Mouse (Mus musculus): ENCODE results near the gene Prmt3. TPM values are rescaled to one million over a fixed set of nuclear protein-coding genes. Genes with fewer than 3 reads are reported as not detected.

Prmt3 gene
- polyA plus RNA-seq, 1 experiment from 2014 or later, result 53.8 TPM

- Histone ChIP-seq H3K36me3 (peaks cover 30% of the 10 kb centered on the region), H3K27ac (ENCODE audit: poor library complexity, severe bottlenecking) (0 out of 2 replicates have a peak overlapping the region, but pooled peaks have one; percentile 8), H3K4me1 (replicated peaks) (peaks cover 9% of the 10 kb centered on the region), H3K4me2 (no peak overlapping the region), H3K9ac (no peak overlapping the region), H3K4me3 (no peak overlapping the region), H3K27me3 (replicated peaks) (no peaks in the 10 kb centered on the region), H3K9me3 (replicated peaks) (no peaks in the 10 kb centered on the region)
- no peak for ATAC-seq (ENCODE audit: insufficient number of reproducible peaks, low FRiP score)
- 38% methylated on average over 2 of the region's 2 CpGs for WGBS
Measured at GRCm38 (mm10) chr7:49822028-49822427, 43.9 kb downstream of the Prmt3 start.

- WGBS, result 90% methylated on average over 4 of the region's 4 CpGs
- peaks cover 35% of the 10 kb centered on the region for H3K36me3 ChIP-seq
- H3K4me1 ChIP-seq (replicated peaks), result peaks cover 9% of the 10 kb centered on the region
- no peak overlapping the region for H3K4me3 ChIP-seq
- H3K4me2 ChIP-seq, result no peak overlapping the region
- no peak overlapping the region for H3K9ac ChIP-seq
- H3K9me3 ChIP-seq (replicated peaks), result no peaks in the 10 kb centered on the region
- H3K27me3 ChIP-seq (replicated peaks), result no peaks in the 10 kb centered on the region
- no peak overlapping the region for H3K27ac ChIP-seq (ENCODE audit: poor library complexity, severe bottlenecking)
- no peak for ATAC-seq (ENCODE audit: insufficient number of reproducible peaks, low FRiP score)
Measured at GRCm38 (mm10) chr7:49823595-49823994, 45.4 kb downstream of the Prmt3 start.

GRCm38 (mm10) chr7:49824043-49824442, 45.9 kb downstream of the Prmt3 start:
- ATAC-seq (ENCODE audit: insufficient number of reproducible peaks, low FRiP score), result no peak
- Histone ChIP-seq H3K27me3 (replicated peaks) (no peaks in the 10 kb centered on the region), H3K36me3 (peaks cover 35% of the 10 kb centered on the region), H3K9me3 (replicated peaks) (no peaks in the 10 kb centered on the region), H3K27ac (ENCODE audit: poor library complexity, severe bottlenecking) (no peak overlapping the region), H3K4me1 (replicated peaks) (peaks cover 9% of the 10 kb centered on the region), H3K4me2 (no peak overlapping the region), H3K9ac (no peak overlapping the region), H3K4me3 (no peak overlapping the region)
- 90% methylated on average over 6 of the region's 6 CpGs for WGBS

GRCm38 (mm10) chr7:49824581-49824980, 46.4 kb downstream of the Prmt3 start:
- no peak for ATAC-seq (ENCODE audit: insufficient number of reproducible peaks, low FRiP score)
- 81% methylated on average over 2 of the region's 2 CpGs for WGBS
- no peaks in the 10 kb centered on the region for H3K9me3 ChIP-seq (replicated peaks)

GRCm38 (mm10) chr7:49825492-49825891, 47.3 kb downstream of the Prmt3 start:
- H3K27ac ChIP-seq (ENCODE audit: poor library complexity, severe bottlenecking), result no peak overlapping the region
- no peak for ATAC-seq (ENCODE audit: insufficient number of reproducible peaks, low FRiP score)
- peaks cover 9% of the 10 kb centered on the region for H3K4me1 ChIP-seq (replicated peaks)
- no peak overlapping the region for H3K4me3 ChIP-seq
- no peak overlapping the region for H3K9ac ChIP-seq
- H3K9me3 ChIP-seq (replicated peaks), result no peaks in the 10 kb centered on the region
- H3K36me3 ChIP-seq, result peaks cover 40% of the 10 kb centered on the region
- H3K4me2 ChIP-seq, result no peak overlapping the region
- WGBS, result 83% methylated on average over 3 of the region's 3 CpGs
- H3K27me3 ChIP-seq (replicated peaks), result no peaks in the 10 kb centered on the region

More at GRCm38 (mm10) chr7:49824581-49824980, 46.4 kb downstream of the Prmt3 start:
- no peak overlapping the region for H3K27ac ChIP-seq (ENCODE audit: poor library complexity, severe bottlenecking)
- no peak overlapping the region for H3K4me2 ChIP-seq
- no peak overlapping the region for H3K9ac ChIP-seq
- H3K27me3 ChIP-seq (replicated peaks), result no peaks in the 10 kb centered on the region
- H3K4me1 ChIP-seq (replicated peaks), result peaks cover 9% of the 10 kb centered on the region
- peaks cover 36% of the 10 kb centered on the region for H3K36me3 ChIP-seq
- H3K4me3 ChIP-seq, result no peak overlapping the region

- Histone ChIP-seq H3K4me3 (no peak overlapping the region), H3K9me3 (replicated peaks) (no peaks in the 10 kb centered on the region), H3K36me3 (peaks cover 49% of the 10 kb centered on the region), H3K27ac (ENCODE audit: poor library complexity, severe bottlenecking) (no peak overlapping the region), H3K27me3 (replicated peaks) (no peaks in the 10 kb centered on the region), H3K9ac (no peak overlapping the region), H3K4me1 (replicated peaks) (0 out of 2 replicates have a peak, but pooled peaks cover 4% of the 10 kb centered on the region), H3K4me2 (no peak overlapping the region)
- WGBS, result 97% methylated on average over 1 of the region's 1 CpGs
- ATAC-seq (ENCODE audit: insufficient number of reproducible peaks, low FRiP score), result no peak
Measured at GRCm38 (mm10) chr7:49827920-49828319, 49.8 kb downstream of the Prmt3 start.

- 76% methylated on average over 11 of the region's 11 CpGs for WGBS
- Histone ChIP-seq H3K9me3 (replicated peaks) (no peaks in the 10 kb centered on the region), H3K9ac (no peak overlapping the region), H3K4me3 (no peak overlapping the region), H3K4me1 (replicated peaks) (peaks cover 31% of the 10 kb centered on the region), H3K4me2 (no peak overlapping the region), H3K36me3 (peaks cover 16% of the 10 kb centered on the region), H3K27me3 (replicated peaks) (no peaks in the 10 kb centered on the region), H3K27ac (ENCODE audit: poor library complexity, severe bottlenecking) (no peak overlapping the region)
- ATAC-seq (ENCODE audit: insufficient number of reproducible peaks, low FRiP score), result no peak
Measured at GRCm38 (mm10) chr7:49842366-49843282, 64.5 kb downstream of the Prmt3 start.

GRCm38 (mm10) chr7:49843304-49843933, 65.3 kb downstream of the Prmt3 start:
- peak; percentile 51; the same call in 1 of the 2 replicates for ATAC-seq (ENCODE audit: insufficient number of reproducible peaks, low FRiP score)
- no peak overlapping the region for H3K9ac ChIP-seq
- H3K36me3 ChIP-seq, result peaks cover 11% of the 10 kb centered on the region
- peak overlapping the region; percentile 5; the same call in 1 of the 2 replicates for H3K27ac ChIP-seq (ENCODE audit: poor library complexity, severe bottlenecking)
- H3K27me3 ChIP-seq (replicated peaks), result no peaks in the 10 kb centered on the region
- peaks cover 31% of the 10 kb centered on the region for H3K4me1 ChIP-seq (replicated peaks)
- no peak overlapping the region for H3K4me2 ChIP-seq
- 50% methylated on average over 6 of the region's 6 CpGs for WGBS
- no peaks in the 10 kb centered on the region for H3K9me3 ChIP-seq (replicated peaks)
- H3K4me3 ChIP-seq, result no peak overlapping the region

GRCm38 (mm10) chr7:49847939-49848338, 69.8 kb downstream of the Prmt3 start:
- Histone ChIP-seq H3K4me3 (no peak overlapping the region), H3K9ac (no peak overlapping the region), H3K36me3 (peaks cover 17% of the 10 kb centered on the region), H3K27me3 (replicated peaks) (no peaks in the 10 kb centered on the region), H3K4me2 (no peak overlapping the region), H3K9me3 (replicated peaks) (no peaks in the 10 kb centered on the region), H3K4me1 (replicated peaks) (peaks cover 18% of the 10 kb centered on the region), H3K27ac (ENCODE audit: poor library complexity, severe bottlenecking) (no peak overlapping the region)
- no peak for ATAC-seq (ENCODE audit: insufficient number of reproducible peaks, low FRiP score)
- WGBS, result 83% methylated on average over 2 of the region's 2 CpGs

GRCm38 (mm10) chr7:49853342-49854181, 75.4 kb downstream of the Prmt3 start:
- peaks cover 5% of the 10 kb centered on the region for H3K4me1 ChIP-seq (replicated peaks)
- H3K4me2 ChIP-seq, result no peak overlapping the region
- 65% methylated on average over 5 of the region's 5 CpGs for WGBS
- ATAC-seq (ENCODE audit: insufficient number of reproducible peaks, low FRiP score), result no peak
- no peak overlapping the region for H3K4me3 ChIP-seq
- no peak overlapping the region for H3K27ac ChIP-seq (ENCODE audit: poor library complexity, severe bottlenecking)
- H3K9me3 ChIP-seq (replicated peaks), result no peaks in the 10 kb centered on the region
- H3K27me3 ChIP-seq (replicated peaks), result no peaks in the 10 kb centered on the region
- no peak overlapping the region for H3K9ac ChIP-seq
- H3K36me3 ChIP-seq, result peaks cover 28% of the 10 kb centered on the region

GRCm38 (mm10) chr7:49857347-49857746, 79.2 kb downstream of the Prmt3 start:
- Histone ChIP-seq H3K4me1 (replicated peaks) (peaks cover 5% of the 10 kb centered on the region), H3K36me3 (peaks cover 26% of the 10 kb centered on the region), H3K27ac (ENCODE audit: poor library complexity, severe bottlenecking) (no peak overlapping the region), H3K9ac (no peak overlapping the region), H3K4me3 (no peak overlapping the region), H3K9me3 (replicated peaks) (no peaks in the 10 kb centered on the region), H3K27me3 (replicated peaks) (no peaks in the 10 kb centered on the region), H3K4me2 (no peak overlapping the region)
- ATAC-seq (ENCODE audit: insufficient number of reproducible peaks, low FRiP score), result no peak
- 75% methylated on average over 5 of the region's 5 CpGs for WGBS

Data from heart, embryonic 12.5 days (tissue).